9 mouse cellular contexts compared by ENCODE assay signal in the genomic region with DNA sequence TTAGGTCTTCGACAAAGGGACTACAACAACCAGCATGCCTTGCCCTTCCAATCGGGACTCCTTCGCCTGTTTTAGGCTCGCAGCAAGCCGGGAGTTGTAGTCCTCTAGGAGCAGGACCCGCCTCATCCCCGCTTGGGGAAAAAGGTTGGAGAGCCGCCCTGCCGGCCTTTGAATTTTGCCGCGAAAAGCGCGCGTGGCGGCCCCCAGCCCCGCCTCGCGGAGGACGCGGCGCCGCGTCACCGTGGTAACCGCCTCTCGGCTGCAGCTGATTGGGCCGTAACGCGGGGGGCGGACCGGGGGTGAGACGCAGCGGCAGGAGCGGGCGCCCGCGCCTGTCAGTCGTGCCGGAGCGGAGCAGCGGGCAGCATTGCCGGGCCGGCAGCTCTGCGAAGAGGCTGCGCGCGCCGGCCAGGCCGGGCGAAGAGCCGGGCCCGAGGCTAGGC. TPM values are rescaled to one million over a fixed set of nuclear protein-coding genes. Genes with fewer than 3 reads are reported as not detected.
DNase-seq lines count a peak whose midpoint lies in the region; ATAC-seq lines count a peak whose summit lies in the region.
"Had no signal": no experiment of that assay in that cellular context is flagged by ENCODE, and none has a peak within 500 bp of the region (broad histone marks: within the 10 kb centered on the region; RNA-seq: fewer than 3 reads in every experiment).

No protein-coding gene starts in this region.

- ATAC-seq in CD4-positive, CD25-positive, alpha-beta regulatory T cell, adult 4 months = peak; percentile 93
- peak; percentile 89 for ATAC-seq in heart, embryonic 14.5 days (ENCODE audit: insufficient number of reproducible peaks, insufficient read depth, low FRiP score, low read depth)
- ATAC-seq in liver, embryonic 11.5 days (replicated peaks; ENCODE audit: low FRiP score) = peak; percentile 87

- peaks cover 14% of the 10 kb centered on the region for H3K9me3 ChIP-seq in forebrain, embryonic 10.5 days
- peaks cover 9% of the 10 kb centered on the region for H3K9me3 ChIP-seq in heart, embryonic 14.5 days (ENCODE audit: control insufficient read depth, low read length)
- peaks cover 7% of the 10 kb centered on the region; the same call in 1 of the 2 replicates for H3K9me3 ChIP-seq in liver, embryonic 11.5 days (ENCODE audit: control insufficient read depth, low read length)

- H3K4me2 ChIP-seq in heart, embryonic 14.5 days (ENCODE audit: low read length) = peak overlapping the region; percentile 99
- H3K4me2 ChIP-seq in liver, embryonic 11.5 days = peak overlapping the region; percentile 99

- peak overlapping the region; percentile 73 for H3K9ac ChIP-seq in heart, embryonic 14.5 days (ENCODE audit: low read length)
- peak overlapping the region; percentile 12 for H3K9ac ChIP-seq in liver, embryonic 11.5 days (ENCODE audit: low read depth, low read length)

- peak overlapping the region; percentile 90 for H3K27ac ChIP-seq in forebrain, embryonic 10.5 days
- peak overlapping the region in 1 of 2 experiments; percentile 57; a peak in 1 of 4 replicates for H3K27ac ChIP-seq in heart, embryonic 14.5 days (replicated peaks in 1 of 2; ENCODE audit: control insufficient read depth in 1 of 2, insufficient read depth in 1 of 2, low read depth in 2 of 2, low read length in 2 of 2)
- H3K27ac ChIP-seq in liver, embryonic 11.5 days (ENCODE audit: low read depth, low read length) = no peak overlapping the region
- H3K27ac ChIP-seq: macrophage had no signal

- H3K36me3 ChIP-seq in forebrain, embryonic 10.5 days (replicated peaks) = no peaks in the 10 kb centered on the region
- H3K36me3 ChIP-seq in heart, embryonic 14.5 days (ENCODE audit: control insufficient read depth, insufficient read depth, low read length) = no peaks in the 10 kb centered on the region
- no peaks in the 10 kb centered on the region for H3K36me3 ChIP-seq in liver, embryonic 11.5 days (ENCODE audit: control insufficient read depth, insufficient read depth, low read length)
- H3K36me3 ChIP-seq in splenic B cell, adult 2 months (ENCODE audit: control insufficient read depth, insufficient read depth, low read length, poor library complexity, severe bottlenecking) = no peaks in the 10 kb centered on the region

- H3K27me3 ChIP-seq in forebrain, embryonic 10.5 days (ENCODE audit: poor library complexity, severe bottlenecking) = peaks cover 65% of the 10 kb centered on the region
- H3K27me3 ChIP-seq in heart, embryonic 14.5 days (ENCODE audit: control insufficient read depth, insufficient read depth, low read length) = peaks cover 37% of the 10 kb centered on the region
- peaks cover 53% of the 10 kb centered on the region for H3K27me3 ChIP-seq in liver, embryonic 11.5 days (replicated peaks; ENCODE audit: control insufficient read depth, insufficient read depth, low read length)
- no peaks in the 10 kb centered on the region for H3K27me3 ChIP-seq in splenic B cell, adult 2 months (ENCODE audit: control insufficient read depth, insufficient read depth, low read length, poor library complexity, severe bottlenecking)

- H3K4me1 ChIP-seq in forebrain, embryonic 10.5 days = peaks cover 69% of the 10 kb centered on the region
- peaks cover 18 to 46% of the 10 kb centered on the region in 2 experiments for H3K4me1 ChIP-seq in heart, embryonic 14.5 days (ENCODE audit: control insufficient read depth in 2 of 2, insufficient read depth in 2 of 2, low read length in 2 of 2)
- H3K4me1 ChIP-seq in liver, embryonic 11.5 days (replicated peaks; ENCODE audit: control insufficient read depth, insufficient read depth, low read length) = peaks cover 29% of the 10 kb centered on the region

- H3K4me3 ChIP-seq in forebrain, embryonic 10.5 days = peak overlapping the region; percentile 86
- H3K4me3 ChIP-seq in heart, embryonic 14.5 days (ENCODE audit: control insufficient read depth in 1 of 2, insufficient read depth in 1 of 2, low read depth in 1 of 2, low read length in 2 of 2) = peak overlapping the region; percentile 66 to 72
- H3K4me3 ChIP-seq in liver, embryonic 11.5 days (ENCODE audit: low read depth, low read length) = peak overlapping the region; percentile 73

- under 1% methylated on average over 52 of the region's 52 CpGs for WGBS in forebrain, embryonic 10.5 days
- WGBS in heart, embryonic 14.5 days = under 1% methylated on average over 51 of the region's 52 CpGs
- under 1% methylated on average over 52 of the region's 52 CpGs for WGBS in liver, embryonic 11.5 days

- DNase-seq in brain, embryonic 18.5 days (ENCODE audit: low read depth, low spot score) = peak; percentile 91
- peak; percentile 95 for DNase-seq in forebrain, embryonic 10.5 days (ENCODE audit: extremely low spot score, low spot score)
- DNase-seq in kidney, postnatal 10 days = peak; percentile 99
- DNase-seq in liver, embryonic 11.5 days (ENCODE audit: low spot score) = peak; percentile 91
- peak; percentile 92 for DNase-seq in naive thymus-derived CD4-positive, alpha-beta T cell, adult 2 months (ENCODE audit: low read depth)
- peak; percentile 93 for DNase-seq in splenic B cell, adult 2 months (ENCODE audit: low read depth, low spot score)

RNA-seq across cellular contexts. Expression of a gene that starts 0.7 kb away (rescaled TPM):
- polyA plus RNA-seq in CD4-positive, CD25-positive, alpha-beta regulatory T cell, adult 4 months (2017; shearing (Covaris generic)) = not detected
- polyA plus RNA-seq in forebrain, embryonic 10.5 days (2016; fragmentation: Nextera tagmentation; extraction: Ambion mirVana) = 3.9 and 4.1 TPM in 2 replicates
- 0.65 and 0.96 TPM in 2 replicates for polyA plus RNA-seq in heart, embryonic 14.5 days (2014; fragmentation: Nextera tagmentation; extraction: Ambion mirVana)
- 2.2 and 2.3 TPM in 2 replicates for polyA plus RNA-seq in liver, embryonic 11.5 days (2014; fragmentation: Nextera tagmentation; extraction: Ambion mirVana)
